Mouse (Mus musculus) liver, embryonic 14.5 days (tissue): ENCODE measurements around the gene Edil3. TPM values are rescaled to one million over a fixed set of nuclear protein-coding genes. Genes with fewer than 3 reads are reported as not detected.

ENCODE experiments used
- ATAC-seq: fragments of 200-750 bp; cut with Nextera tagmentation; 2 replicates; pipeline ENCODE4 v1.8.0; 2017; ENCODE audit warnings: moderate number of reproducible peaks, mild to moderate bottlenecking, moderate library complexity; ENCODE audit not compliant: insufficient read depth
- DNase-seq, 3 experiments: peaks; one replicate each; pipeline ENCODE4 v3.0.0-alpha.2; 2012 to 2013; ENCODE audit warnings: low read depth in 3 of 3, low spot score in 3 of 3
- H3K27ac ChIP-seq: fragments of 300-500 bp; sonication (generic); 2 replicates; pipeline ENCODE4 v1.5.1; 2014; ENCODE audit warnings: moderate library complexity, mild to moderate bottlenecking, control low read depth, inconsistent platforms
- H3K27me3 ChIP-seq: fragments of 300-500 bp; sonication (generic); 2 replicates; pipeline ENCODE4 v1.6.1; 2014; ENCODE audit warnings: mild to moderate bottlenecking, low read length, moderate library complexity; ENCODE audit not compliant: control insufficient read depth, insufficient read depth
- H3K36me3 ChIP-seq: fragments of 300-500 bp; sonication (generic); replicated peaks from 2 replicates; pipeline ENCODE4 v1.6.1; 2014; ENCODE audit warnings: low read depth; ENCODE audit not compliant: control insufficient read depth, insufficient read depth
- H3K4me1 ChIP-seq, 2 experiments: fragments of 200-500 bp in 1 of 2; fragments of 300-500 bp in 1 of 2; sonication (generic) in 1 of 2; replicated peaks; 2 replicates each; pipeline ENCODE4 v1.6.1; 2012 to 2014; ENCODE audit warnings: antibody characterized with exemption in 1 of 2, inconsistent platforms in 1 of 2, low read length in 1 of 2; ENCODE audit not compliant: control insufficient read depth in 2 of 2, insufficient read depth in 2 of 2
- H3K4me2 ChIP-seq: fragments of 300-500 bp; sonication (generic); 2 replicates; pipeline ENCODE4 v1.6.1; 2014; ENCODE audit warnings: low read depth, mild to moderate bottlenecking, control low read depth, moderate library complexity
- H3K4me3 ChIP-seq, 2 experiments: fragments of 200-500 bp in 1 of 2; fragments of 300-500 bp in 1 of 2; sonication (generic) in 1 of 2; 2 replicates each; pipeline ENCODE4 v1.5.1; 2012 to 2014; ENCODE audit warnings: low read depth in 2 of 2, low read length in 2 of 2, mild to moderate bottlenecking in 2 of 2, control low read depth in 1 of 2, inconsistent platforms in 1 of 2, moderate library complexity in 1 of 2; ENCODE audit not compliant: insufficient read depth in 1 of 2
- H3K9ac ChIP-seq: fragments of 300-500 bp; sonication (generic); replicated peaks from 2 replicates; pipeline ENCODE4 v1.6.1; 2014; ENCODE audit warnings: mild to moderate bottlenecking, control low read depth, moderate library complexity
- H3K9me3 ChIP-seq: fragments of 300-500 bp; sonication (generic); 2 replicates; pipeline ENCODE4 v1.6.1; 2016; ENCODE audit warnings: low read length, mixed read lengths; ENCODE audit not compliant: control insufficient read depth
- CTCF ChIP-seq: IDR thresholded peaks from 2 replicates; pipeline ENCODE4 v1.5.1; 2016; ENCODE audit warnings: antibody characterized with exemption, low read depth, control low read depth
- EP300 ChIP-seq: IDR thresholded peaks from 2 replicates; pipeline ENCODE4 v1.6.1; 2016; ENCODE audit warnings: antibody characterized with exemption, low read depth
- WGBS: fragments of 180-500 bp; shearing (Covaris S2); extraction: QIAGEN DNeasy Blood & Tissue Kit; methylation state at CpG from one replicate; pipeline ENCODE4 v1.1.7; 2014; ENCODE audit not compliant: insufficient replicate concordance; 5-methylcytosine and 5-hydroxymethylcytosine counted together
- polyA plus RNA-seq, 2 experiments: library from polyadenylated mRNA; depleted of rRNA in 1 of 2; stranded (reverse) in 1 of 2; unstranded in 1 of 2; fragments of >200 nt; fragmentation: Nextera tagmentation in 1 of 2; extraction: Ambion mirVana in 1 of 2; gene quantifications; 2 replicates each; pipeline versions ENCODE4 v1.2.1 to v1.2.3; 2012 to 2014

The Edil3 gene
- polyA plus RNA-seq, 2 experiments = 0.08 to 0.20 TPM

DNA sequence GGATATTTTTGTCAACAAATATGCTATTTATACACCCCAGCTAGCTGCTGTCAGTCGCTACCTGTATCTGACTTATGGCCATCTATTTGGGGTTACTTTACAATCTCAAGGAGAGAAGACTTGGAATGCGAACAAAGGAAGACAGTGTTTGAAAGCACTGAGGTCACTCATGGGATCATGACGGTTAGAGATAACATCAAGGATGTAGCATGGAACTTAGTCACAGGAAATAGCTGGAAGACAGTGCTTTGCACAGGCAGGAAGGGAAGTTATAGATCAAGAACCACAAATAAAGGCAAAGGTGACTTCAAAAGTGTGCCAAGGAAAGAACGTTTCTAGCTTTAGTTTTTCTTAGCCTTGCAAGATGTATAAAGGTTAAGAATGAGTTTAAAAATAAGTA lies 466.9 kb downstream of the Edil3 start:
- no peaks in the 10 kb centered on the region for H3K36me3 ChIP-seq
- TF ChIP-seq EP300 = no peak
- no peak for TF ChIP-seq CTCF
- 36% methylated on average over 4 of the region's 4 CpGs for WGBS
- no peak overlapping the region for H3K4me3 ChIP-seq
- no peak overlapping the region for H3K27ac ChIP-seq
- H3K27me3 ChIP-seq = no peaks in the 10 kb centered on the region
- no peak for DNase-seq
- H3K9ac ChIP-seq = no peak overlapping the region
- no peaks in the 10 kb centered on the region for H3K9me3 ChIP-seq
- H3K4me1 ChIP-seq = no peaks in the 10 kb centered on the region
- ATAC-seq = no peak
- H3K4me2 ChIP-seq = no peak overlapping the region

DNA sequence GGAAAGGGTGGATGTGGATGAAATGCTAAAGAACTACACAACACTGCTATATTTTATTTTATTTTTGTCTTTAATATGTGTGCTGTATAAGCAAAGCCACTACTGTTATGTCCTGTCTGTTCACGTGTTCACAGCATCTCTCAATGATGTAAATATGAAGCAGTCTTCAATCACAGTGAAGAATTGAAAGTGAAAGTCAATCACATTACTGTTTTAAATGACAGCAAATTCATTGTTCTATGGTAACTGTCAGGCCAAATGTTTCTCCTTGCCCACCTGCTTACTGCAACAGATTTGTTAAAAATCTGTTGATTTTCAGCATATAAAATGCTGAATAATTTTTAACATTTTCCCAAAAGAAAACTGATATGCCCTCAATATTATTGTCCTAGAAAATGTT lies 499.9 kb downstream of the Edil3 start:
- Histone ChIP-seq H3K9ac (no peak overlapping the region), H3K4me1 (no peaks in the 10 kb centered on the region), H3K27me3 (no peaks in the 10 kb centered on the region), H3K27ac (no peak overlapping the region), H3K4me3 (no peak overlapping the region), H3K9me3 (no peaks in the 10 kb centered on the region), H3K4me2 (no peak overlapping the region), H3K36me3 (no peaks in the 10 kb centered on the region)
- TF ChIP-seq EP300 (no peak), CTCF (no peak)
- ATAC-seq (no peak), DNase-seq (no peak)
- 62% methylated on average over 1 of the region's 1 CpGs for WGBS

DNA sequence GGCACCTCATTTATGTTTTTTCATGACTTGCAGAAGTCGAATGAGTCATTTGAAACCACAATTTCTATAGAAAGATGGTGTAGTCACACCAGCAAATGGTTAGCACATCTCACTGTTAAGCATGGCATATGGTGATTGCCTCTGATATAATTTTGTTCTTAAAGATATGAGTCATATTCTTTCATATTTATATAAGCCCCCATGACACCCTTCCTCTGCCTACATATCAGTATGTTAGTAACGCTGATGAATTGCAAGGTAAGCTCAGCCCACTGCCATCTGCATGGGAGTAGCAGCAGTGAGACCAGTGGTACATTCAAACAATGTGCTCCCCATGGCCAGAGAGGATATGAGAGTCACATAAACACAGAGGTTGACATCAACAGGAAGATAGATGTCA lies 503.0 kb downstream of the Edil3 start:
- WGBS = 55% methylated on average over 2 of the region's 2 CpGs
- TF ChIP-seq CTCF = no peak
- no peak for TF ChIP-seq EP300
- no peaks in the 10 kb centered on the region for H3K27me3 ChIP-seq
- no peak overlapping the region for H3K27ac ChIP-seq
- no peak for ATAC-seq
- H3K4me2 ChIP-seq = no peak overlapping the region
- H3K4me1 ChIP-seq = no peaks in the 10 kb centered on the region
- no peak for DNase-seq
- no peaks in the 10 kb centered on the region for H3K9me3 ChIP-seq
- H3K36me3 ChIP-seq = no peaks in the 10 kb centered on the region
- H3K9ac ChIP-seq = no peak overlapping the region
- H3K4me3 ChIP-seq = no peak overlapping the region

DNA sequence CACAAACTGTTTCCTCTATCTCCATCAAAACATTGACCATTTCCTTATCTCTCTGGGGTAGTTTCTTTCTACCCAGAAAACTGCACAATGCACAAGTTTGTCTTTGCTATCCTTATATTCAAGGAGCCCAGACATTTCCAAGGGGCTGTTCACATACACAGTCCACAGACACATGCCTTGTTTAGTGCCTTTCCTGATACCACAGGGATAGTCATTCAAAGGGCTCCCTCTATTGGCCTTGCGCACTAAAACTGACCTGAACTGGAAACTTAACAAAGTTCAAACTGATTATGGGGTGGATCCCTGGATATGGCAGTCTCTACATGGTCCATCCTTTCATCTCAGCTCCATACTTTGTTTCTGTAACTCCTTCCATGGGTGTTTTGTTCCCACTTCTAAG lies 513.2 kb downstream of the Edil3 start:
- no peak overlapping the region for H3K4me2 ChIP-seq
- DNase-seq (no peak), ATAC-seq (no peak)
- WGBS = 65% methylated on average over 1 of the region's 1 CpGs
- no peaks in the 10 kb centered on the region for H3K9me3 ChIP-seq
- H3K36me3 ChIP-seq = no peaks in the 10 kb centered on the region
- no peak overlapping the region for H3K9ac ChIP-seq
- H3K4me1 ChIP-seq = no peaks in the 10 kb centered on the region
- H3K27ac ChIP-seq = no peak overlapping the region
- no peak overlapping the region for H3K4me3 ChIP-seq
- 0 out of 2 replicates have a peak, but pooled peaks have one; percentile 18 for TF ChIP-seq CTCF
- TF ChIP-seq EP300 = no peak
- no peaks in the 10 kb centered on the region for H3K27me3 ChIP-seq

DNA sequence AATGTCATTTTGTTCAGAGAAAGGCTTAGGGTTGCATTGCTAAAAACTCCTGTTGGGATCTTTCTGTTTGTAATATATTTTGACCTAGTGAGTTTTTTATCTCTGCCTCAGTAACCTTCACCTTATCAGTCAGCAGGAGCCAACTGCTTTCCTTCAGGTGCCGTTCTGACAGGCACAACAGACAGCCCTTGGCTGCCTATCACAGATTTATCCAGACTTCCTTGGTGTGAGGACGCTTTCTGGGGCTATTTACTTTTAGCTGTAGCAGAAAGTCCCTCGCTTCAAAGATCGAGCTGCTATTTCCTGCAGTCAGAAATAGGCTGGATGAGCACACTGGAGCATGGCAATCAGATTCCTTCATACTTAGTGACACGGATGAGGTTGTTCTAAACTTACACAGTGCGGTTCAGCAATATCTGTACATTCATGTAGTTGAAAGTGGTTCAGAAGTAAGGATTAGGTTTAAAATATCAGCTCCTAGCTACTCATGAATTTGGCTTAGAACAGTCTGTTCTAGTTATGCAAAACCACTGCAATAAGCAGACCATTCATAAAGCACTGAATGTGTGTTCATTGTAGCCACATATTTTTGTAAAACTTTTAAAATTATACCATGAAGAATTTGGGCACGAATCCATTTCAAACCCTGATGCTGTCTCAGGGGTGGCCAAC lies 514.8 kb downstream of the Edil3 start:
- H3K27ac ChIP-seq = no peak overlapping the region
- no peak overlapping the region for H3K4me3 ChIP-seq
- H3K36me3 ChIP-seq = no peaks in the 10 kb centered on the region
- ATAC-seq (no peak), DNase-seq (no peak)
- H3K9ac ChIP-seq = no peak overlapping the region
- WGBS = 28% methylated on average over 7 of the region's 7 CpGs
- TF ChIP-seq EP300 = no peak
- no peak for TF ChIP-seq CTCF
- no peaks in the 10 kb centered on the region for H3K9me3 ChIP-seq
- no peaks in the 10 kb centered on the region for H3K27me3 ChIP-seq
- no peak overlapping the region for H3K4me2 ChIP-seq
- H3K4me1 ChIP-seq = no peaks in the 10 kb centered on the region
